Mouse (Mus musculus): Measurements from ENCODE around the gene Plppr5.

Plppr5 gene

GRCm38 (mm10) chr3:117574529-117575252, at the start of gene Plppr5:
Gene Plppr5, plus strand, starts transcription at chr3:117574836.
- DNase-seq (ENCODE audit: low spot score in 2 of 2), result peak; percentile 59 to 60

GRCm38 (mm10) chr3:117549899-117550298, 24.7 kb upstream of the Plppr5 start:
- no peak for DNase-seq (ENCODE audit: low spot score in 2 of 2)

GRCm38 (mm10) chr3:117550526-117550925, 24.1 kb upstream of the Plppr5 start:
- DNase-seq (ENCODE audit: low spot score in 2 of 2), result no peak

GRCm38 (mm10) chr3:117556972-117557371, 17.7 kb upstream of the Plppr5 start:
- no peak for DNase-seq (ENCODE audit: low spot score in 2 of 2)

GRCm38 (mm10) chr3:117575253-117575927, 754 bp downstream of the Plppr5 start:
- peak; percentile 66 to 71 for DNase-seq (ENCODE audit: low spot score in 2 of 2)

GRCm38 (mm10) chr3:117575928-117576254, 1.3 kb downstream of the Plppr5 start:
- DNase-seq (ENCODE audit: low spot score in 2 of 2), result no peak

GRCm38 (mm10) chr3:117577349-117577748, 2.7 kb downstream of the Plppr5 start:
- peak in 1 of 2 experiments; percentile 55 for DNase-seq (ENCODE audit: low spot score in 2 of 2)

GRCm38 (mm10) chr3:117582628-117583027, 8.0 kb downstream of the Plppr5 start:
- DNase-seq (ENCODE audit: low spot score in 2 of 2), result no peak

GRCm38 (mm10) chr3:117602404-117602803, 27.8 kb downstream of the Plppr5 start:
- peak in 1 of 2 experiments; percentile 55 for DNase-seq (ENCODE audit: low spot score in 2 of 2)

- DNase-seq (ENCODE audit: low spot score in 2 of 2), result no peak
These were observed 28.8 kb downstream of the Plppr5 start for GRCm38 (mm10) chr3:117603458-117603857.

GRCm38 (mm10) chr3:117606383-117606782, 31.7 kb downstream of the Plppr5 start:
- no peak for DNase-seq (ENCODE audit: low spot score in 2 of 2)

- DNase-seq (ENCODE audit: low spot score in 2 of 2), result no peak
These were observed 36.8 kb downstream of the Plppr5 start for GRCm38 (mm10) chr3:117611453-117611852.

- no peak for DNase-seq (ENCODE audit: low spot score in 2 of 2)
These were observed 40.2 kb downstream of the Plppr5 start for GRCm38 (mm10) chr3:117614856-117615255.

- DNase-seq (ENCODE audit: low spot score in 2 of 2), result no peak
These were observed 50.8 kb downstream of the Plppr5 start for GRCm38 (mm10) chr3:117625257-117626001.

- DNase-seq (ENCODE audit: low spot score in 2 of 2), result peak; percentile 31 to 62
These were observed 54.2 kb downstream of the Plppr5 start for GRCm38 (mm10) chr3:117628799-117629198.

- no peak for DNase-seq (ENCODE audit: low spot score in 2 of 2)
These were observed 55.7 kb downstream of the Plppr5 start for GRCm38 (mm10) chr3:117630332-117630731.

GRCm38 (mm10) chr3:117648612-117649011, 74.0 kb downstream of the Plppr5 start:
- DNase-seq (ENCODE audit: low spot score in 2 of 2), result no peak

- DNase-seq (ENCODE audit: low spot score in 2 of 2), result peak in 1 of 2 experiments; percentile 29
These were observed 89.7 kb downstream of the Plppr5 start for GRCm38 (mm10) chr3:117664316-117664715.

GRCm38 (mm10) chr3:117679189-117679588, 104.6 kb downstream of the Plppr5 start:
- DNase-seq (ENCODE audit: low spot score in 2 of 2), result no peak

- DNase-seq (ENCODE audit: low spot score in 2 of 2), result no peak
These were observed 110.0 kb downstream of the Plppr5 start for GRCm38 (mm10) chr3:117684640-117685039.

GRCm38 (mm10) chr3:117686036-117686435, 111.4 kb downstream of the Plppr5 start:
- DNase-seq (ENCODE audit: low spot score in 2 of 2), result peak in 1 of 2 experiments; percentile 64

- DNase-seq (ENCODE audit: low spot score in 2 of 2), result peak; percentile 40 to 66
These were observed 112.0 kb downstream of the Plppr5 start for GRCm38 (mm10) chr3:117686648-117687047.
